Mouse (Mus musculus): ENCODE measurements around the gene Kif21b.

DNA sequence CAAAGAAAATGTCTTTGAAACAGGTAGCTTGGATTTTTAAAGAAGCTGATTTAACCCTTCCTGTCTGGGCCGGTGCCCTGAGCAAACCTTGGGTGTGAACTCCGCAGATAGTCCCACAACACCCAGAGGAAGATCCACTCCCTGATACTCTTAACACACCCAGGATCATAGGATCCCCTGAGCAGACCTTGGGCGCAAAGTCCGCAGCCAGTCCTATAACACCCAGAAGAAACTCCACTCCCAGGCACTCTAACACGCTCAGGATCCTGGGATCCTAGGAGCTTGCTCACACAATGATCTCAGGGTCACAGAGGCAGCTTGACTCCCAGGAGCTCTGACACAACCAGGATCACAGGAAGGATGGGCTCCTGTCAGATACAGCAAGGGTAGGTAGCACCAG lies 58.8 kb downstream of the Kif21b start:
- TF ChIP-seq CTCF (IDR thresholded peaks at IDR 0.05), result no peak
- no peak for TF ChIP-seq POLR2A (IDR thresholded peaks at IDR 0.05; ENCODE audit: insufficient read depth, low read depth, low read length)
- TF ChIP-seq EP300 (IDR thresholded peaks at IDR 0.05; ENCODE audit: insufficient read depth, low read depth, low read length), result no peak

Data from heart, adult 2 months (tissue).